Mouse (Mus musculus) ovary, postnatal 36 days (tissue): ENCODE measurements at regions not wholly inside any gene's neighbourhood (a gene's known extent, or its start where the extent isn't known, plus 50 kb on each side); places are given as distances from the start of the nearest gene placed in this dataset.
A peak's percentile ranks its signal among the peaks of the same experiment; 100 is the strongest.

Experiments used
- DNase-seq: peaks from one replicate; pipeline ENCODE4 v3.0.0; 2022; ENCODE audit warnings: low spot score, mixed read lengths

DNA sequence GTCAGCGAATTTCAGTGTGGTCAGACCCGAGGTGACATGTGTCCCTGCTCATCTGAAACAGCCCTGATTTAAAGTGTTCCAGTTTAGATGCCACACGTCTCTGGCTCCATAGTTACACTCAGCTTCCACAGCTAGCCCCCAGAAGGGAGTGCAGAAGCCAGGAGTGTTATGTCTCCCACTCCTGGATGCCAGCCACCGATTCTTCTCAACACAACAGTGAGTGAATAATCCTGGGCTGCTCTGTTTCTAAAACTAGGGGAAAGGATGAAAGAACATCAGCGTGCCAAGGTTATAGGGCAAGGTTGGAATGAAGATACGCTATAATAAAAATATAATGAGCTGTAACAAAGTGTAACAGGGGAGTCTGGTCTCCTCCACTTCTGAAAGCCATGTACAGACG is 51.5 kb upstream of the Stmnd1 start:
- DNase-seq, result peak; percentile 55

DNA sequence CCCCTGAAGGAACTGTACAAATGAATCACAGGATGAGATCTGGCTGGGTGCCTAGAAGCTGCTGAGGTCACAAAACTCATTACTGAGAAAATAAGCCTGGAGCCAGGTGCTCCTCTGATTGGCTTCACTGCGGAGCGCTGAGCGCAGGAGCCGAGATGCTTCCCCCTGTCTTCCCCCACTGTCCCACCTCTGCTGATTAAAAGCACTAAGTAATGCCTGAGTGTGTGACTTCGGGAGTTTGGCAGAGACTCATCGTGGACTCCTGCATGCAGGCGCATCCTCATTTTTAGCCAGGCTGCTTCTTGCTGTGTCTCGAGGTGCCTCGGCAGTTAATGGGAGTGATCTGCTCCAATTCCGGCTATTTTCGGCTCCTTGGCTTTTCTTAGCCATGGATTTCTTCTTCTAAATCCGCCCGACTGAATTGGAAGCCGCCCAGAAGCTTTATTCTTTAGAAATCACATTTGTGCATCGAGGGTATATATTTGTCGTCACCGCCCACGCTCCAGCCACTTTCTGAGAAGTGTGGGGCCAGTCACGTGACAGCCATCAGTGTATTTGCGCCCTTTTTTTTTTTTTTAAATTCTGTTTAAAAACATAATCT is 55.3 kb upstream of the Stmnd1 start:
- peak; percentile 45 for DNase-seq

GRCm38 (mm10) chr13:46216954-46217838 is 56.3 kb upstream of the Stmnd1 start:
- no peak for DNase-seq

- DNase-seq, result no peak
Observed at GRCm38 (mm10) chr13:46203551-46203950, 70.0 kb upstream of the Stmnd1 start.

DNA sequence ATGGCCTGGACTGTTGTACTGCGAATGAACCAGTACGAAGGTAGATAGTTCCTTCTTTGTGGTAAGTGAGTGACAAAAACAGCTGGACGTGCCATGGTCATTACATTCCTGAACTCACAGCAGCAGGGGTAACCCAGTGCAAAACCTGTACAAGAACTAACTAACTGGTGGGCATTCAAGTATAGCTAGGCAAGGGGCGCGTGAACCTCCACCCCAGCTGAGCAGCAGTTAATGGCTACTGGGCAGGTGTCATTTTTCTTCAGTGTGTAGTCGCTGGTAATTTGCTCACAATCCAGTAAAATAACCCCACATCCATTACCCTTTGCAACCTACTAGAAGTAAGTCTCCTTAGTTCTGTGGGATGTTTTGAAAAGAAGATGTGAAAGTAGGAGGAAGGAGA is 70.9 kb upstream of the Stmnd1 start:
- DNase-seq, result no peak

- DNase-seq, result no peak
Observed at GRCm38 (mm10) chr13:46201029-46201599, 72.4 kb upstream of the Stmnd1 start.

DNA sequence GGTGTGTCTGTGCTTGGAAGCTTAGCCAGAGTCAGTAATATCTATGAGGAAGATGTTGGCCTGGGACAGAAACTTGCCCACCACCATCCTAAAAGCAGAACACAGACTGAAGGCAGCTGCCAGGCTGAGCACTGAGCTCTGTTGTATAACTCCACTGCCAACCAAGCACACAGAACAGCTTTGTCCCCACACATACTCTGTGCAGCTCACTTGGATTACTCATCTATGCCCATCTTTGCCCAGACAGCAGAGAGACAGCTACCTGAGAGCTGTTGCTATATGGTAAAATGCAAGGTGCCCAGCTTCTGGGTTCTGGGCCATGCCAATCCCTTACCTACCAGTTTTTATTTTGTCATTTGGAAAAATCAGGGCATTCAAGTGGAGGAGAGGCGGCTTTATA is 80.4 kb upstream of the Stmnd1 start:
- DNase-seq, result no peak

DNA sequence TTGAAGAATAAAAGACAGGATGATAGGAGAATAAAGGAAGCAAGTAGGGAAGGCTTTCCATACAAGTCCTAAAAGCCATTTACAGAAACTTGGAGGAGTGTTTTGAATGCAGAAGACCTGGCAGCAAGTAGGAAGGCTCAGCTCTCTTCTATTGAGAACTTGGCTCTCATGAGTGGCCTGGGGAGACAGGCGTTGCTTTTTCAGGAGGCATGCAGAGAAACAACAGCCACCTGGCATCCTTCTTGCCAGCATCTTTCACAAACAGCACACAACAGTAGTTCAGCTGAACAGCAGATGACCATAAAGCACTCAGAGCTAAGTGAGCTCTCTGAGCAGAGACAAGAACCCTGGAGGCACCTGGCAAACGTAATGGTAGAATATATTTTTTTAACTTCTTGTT is 83.8 kb upstream of the Stmnd1 start:
- no peak for DNase-seq

DNA sequence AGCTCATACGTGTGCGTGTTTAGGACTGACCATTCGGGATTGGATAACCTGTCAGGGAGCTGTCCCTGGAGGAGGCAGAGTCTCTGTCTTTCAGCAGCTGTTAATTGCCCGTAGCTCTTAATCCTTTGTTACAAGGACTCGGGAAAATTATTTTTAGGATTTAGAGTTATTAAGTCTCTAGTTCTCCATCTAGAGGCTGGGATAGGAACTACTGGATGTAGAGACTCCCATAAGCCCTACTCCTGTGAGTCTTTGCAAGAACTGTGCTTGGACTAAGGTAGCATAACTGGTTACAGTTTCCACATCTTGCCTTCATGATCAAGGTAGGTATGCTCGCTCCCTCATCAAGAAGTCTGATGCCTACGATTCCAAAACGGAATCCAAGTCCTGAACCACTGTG is 90.7 kb upstream of the Stmnd1 start:
- no peak for DNase-seq

GRCm38 (mm10) chr13:46180606-46181133 is 92.9 kb upstream of the Stmnd1 start:
- DNase-seq, result no peak

DNA sequence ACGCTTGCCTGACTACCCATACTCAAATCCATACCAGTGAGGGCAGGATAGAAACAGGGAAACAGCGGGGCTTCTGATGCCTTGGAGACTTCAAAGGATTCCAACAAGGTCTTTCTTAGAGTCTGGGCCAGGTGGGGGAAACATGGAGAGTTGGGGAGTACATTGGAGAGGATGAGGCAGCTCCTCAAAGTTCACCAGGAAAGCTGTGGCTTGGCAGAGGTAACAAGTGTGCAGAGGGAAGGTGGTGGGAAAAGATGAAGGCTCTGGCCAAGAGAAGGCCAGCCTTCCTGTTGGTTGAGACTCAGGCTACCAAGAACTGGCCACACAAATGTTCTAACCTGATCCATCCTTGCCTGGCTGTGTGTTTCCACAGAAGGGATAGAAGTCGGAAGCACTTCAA is 93.6 kb upstream of the Stmnd1 start:
- DNase-seq, result no peak

- no peak for DNase-seq
Observed at GRCm38 (mm10) chr13:46173103-46173502, 100.4 kb upstream of the Stmnd1 start.

DNA sequence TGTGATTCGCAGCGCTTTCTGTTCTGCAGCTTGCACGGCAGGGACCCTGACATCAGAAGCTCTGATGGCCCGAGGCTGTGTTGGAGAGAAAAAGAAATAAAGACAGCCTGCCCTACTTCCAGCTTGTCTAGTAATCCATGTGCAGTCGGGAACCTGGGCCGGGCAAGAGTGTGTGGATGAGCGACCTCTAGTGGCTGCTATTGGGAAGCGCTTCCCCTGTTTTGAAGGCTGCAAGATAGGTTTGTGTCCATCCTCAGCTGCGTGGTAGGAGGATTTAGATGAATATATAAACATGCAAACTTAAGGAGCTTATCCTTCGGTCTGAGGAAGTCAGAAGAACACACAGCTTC is 111.5 kb upstream of the Stmnd1 start:
- DNase-seq, result peak; percentile 71

- DNase-seq, result no peak
Observed at GRCm38 (mm10) chr13:46161261-46162024, 112.1 kb upstream of the Stmnd1 start.

- DNase-seq, result no peak
Observed at GRCm38 (mm10) chr13:46159354-46159753, 114.2 kb upstream of the Stmnd1 start.

DNA sequence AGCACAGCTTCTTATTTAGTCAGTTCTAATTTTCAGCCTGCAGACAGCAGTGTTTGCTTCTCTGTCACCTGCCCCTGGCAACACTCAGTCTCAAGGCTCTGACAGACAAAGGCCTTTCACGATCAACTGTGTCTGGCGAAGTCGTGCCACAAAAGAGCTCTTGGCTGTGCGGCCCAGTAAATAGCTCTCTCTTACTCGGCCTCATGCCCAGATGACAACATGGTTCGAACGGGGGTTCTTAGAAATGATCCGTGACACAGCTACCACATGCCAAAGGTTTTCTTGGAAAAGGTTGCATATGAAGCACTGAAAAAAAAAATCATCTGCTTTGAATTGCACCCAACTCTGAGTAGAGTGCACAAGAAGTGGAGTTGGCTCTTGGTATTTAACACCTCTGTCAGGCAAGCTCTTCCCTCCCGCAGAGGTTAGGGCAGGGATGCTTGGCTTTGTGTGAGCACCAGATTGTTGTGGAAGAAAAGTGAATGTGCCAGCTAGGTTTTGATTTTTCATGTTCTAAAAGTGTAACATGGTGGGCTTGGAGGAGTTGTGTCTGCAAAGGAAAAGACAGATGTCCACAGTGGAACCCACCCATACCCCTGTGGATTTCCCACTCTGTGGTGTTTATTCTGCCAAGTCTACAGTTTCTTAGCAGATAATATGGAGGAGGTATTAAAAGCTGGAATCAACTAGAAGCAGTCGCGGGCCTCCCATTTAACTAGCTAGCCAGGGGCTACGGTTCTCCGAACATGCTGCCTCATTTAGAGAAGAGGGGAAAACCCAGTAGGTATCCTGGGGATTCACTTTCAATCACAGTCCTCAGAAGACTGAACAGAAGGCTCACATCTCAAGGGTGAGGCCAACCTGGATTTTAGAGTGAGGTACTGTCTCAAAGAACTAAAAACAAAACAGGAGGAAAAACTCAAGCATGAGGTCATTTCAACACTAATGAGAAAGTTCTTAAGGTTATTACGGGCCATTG is 120.0 kb upstream of the Stmnd1 start:
- DNase-seq, result no peak

DNA sequence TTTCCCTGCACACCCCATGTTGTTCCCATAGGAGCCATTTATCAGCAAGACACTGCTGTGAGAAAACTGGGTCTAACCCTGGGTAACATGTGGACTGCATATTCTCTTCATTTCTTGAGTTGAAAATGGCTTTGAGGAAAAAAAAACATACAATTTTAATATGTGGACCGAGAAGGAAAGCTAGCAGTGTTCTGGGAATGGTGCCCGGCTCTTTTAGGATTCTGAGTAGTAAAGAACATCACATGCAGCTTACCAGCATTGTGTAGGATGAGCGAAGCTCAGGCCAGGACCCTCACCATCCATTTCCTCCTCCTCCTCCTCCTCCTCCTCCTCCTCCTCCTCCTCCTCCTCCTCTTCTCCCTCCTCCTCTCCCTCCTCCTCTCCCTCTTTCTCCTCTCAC is 133.5 kb upstream of the Stmnd1 start:
- DNase-seq, result no peak

GRCm38 (mm10) chr13:46139251-46139650 is 134.3 kb upstream of the Stmnd1 start:
- no peak for DNase-seq

GRCm38 (mm10) chr13:46135411-46135810 is 138.1 kb upstream of the Stmnd1 start:
- DNase-seq, result no peak

DNA sequence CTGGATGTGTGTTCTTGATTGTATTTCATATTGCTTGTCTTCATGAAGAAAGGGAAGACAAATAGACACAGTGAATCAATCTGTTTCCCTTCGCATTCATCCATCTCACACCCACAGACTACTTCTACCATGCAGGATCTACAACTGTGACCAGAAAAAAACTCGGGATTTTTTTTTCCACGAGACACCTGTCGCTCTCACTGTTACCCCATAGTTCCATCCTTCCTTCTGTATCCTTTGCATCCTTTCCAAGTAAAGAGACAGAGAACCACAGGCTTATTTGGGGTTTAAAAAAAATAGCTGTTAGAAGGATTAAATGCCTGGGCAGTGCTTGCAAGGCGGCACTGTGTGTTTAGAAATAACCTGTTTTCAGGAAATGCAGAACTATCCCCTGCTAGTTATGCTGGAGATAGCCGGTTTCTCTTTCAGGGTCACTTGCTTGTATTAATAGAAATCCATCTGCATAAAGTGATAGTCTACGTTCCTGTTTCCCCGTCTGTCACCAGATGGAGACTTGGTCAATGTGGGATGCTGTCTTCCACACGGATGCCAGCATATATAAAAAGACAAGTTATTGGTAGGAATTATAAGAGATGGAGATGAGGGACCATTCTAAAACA is 144.2 kb upstream of the Stmnd1 start:
- no peak for DNase-seq

DNA sequence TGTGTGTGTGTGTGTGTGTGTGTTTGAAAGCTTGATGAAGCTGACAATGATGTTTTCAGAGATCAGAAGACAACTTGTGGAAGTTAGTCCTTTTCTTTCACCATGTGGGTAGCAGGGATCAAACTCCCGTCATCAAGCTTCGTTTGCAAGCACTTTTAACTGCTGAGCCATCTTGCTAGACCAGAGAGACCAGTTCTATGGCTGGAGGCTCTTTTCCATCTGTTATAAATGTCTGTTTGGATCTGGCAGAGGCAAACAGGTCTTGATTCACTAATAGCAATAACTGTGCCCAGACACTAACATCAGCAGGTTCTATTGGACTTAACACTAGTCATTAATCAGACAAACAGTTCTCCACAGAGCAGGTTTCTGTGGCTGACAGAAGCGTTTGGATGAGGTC is 150.1 kb upstream of the Stmnd1 start:
- DNase-seq, result no peak
